Mouse (Mus musculus) embryonic fibroblast, embryonic 13.5 days (primary cell): ENCODE measurements around the gene Pmel.

ENCODE experiments used
- CTCF ChIP-seq: IDR thresholded peaks from 2 replicates; pipeline ENCODE4 v1.5.1; 2011; ENCODE audit warnings: mild to moderate bottlenecking, control low read depth, low read length, moderate library complexity, borderline replicate concordance; ENCODE audit not compliant: insufficient read depth
- POLR2A ChIP-seq: IDR thresholded peaks from 2 replicates; pipeline ENCODE4 v1.6.1; 2011; ENCODE audit warnings: low read depth, mild to moderate bottlenecking, control low read depth, low read length, moderate library complexity

DNA sequence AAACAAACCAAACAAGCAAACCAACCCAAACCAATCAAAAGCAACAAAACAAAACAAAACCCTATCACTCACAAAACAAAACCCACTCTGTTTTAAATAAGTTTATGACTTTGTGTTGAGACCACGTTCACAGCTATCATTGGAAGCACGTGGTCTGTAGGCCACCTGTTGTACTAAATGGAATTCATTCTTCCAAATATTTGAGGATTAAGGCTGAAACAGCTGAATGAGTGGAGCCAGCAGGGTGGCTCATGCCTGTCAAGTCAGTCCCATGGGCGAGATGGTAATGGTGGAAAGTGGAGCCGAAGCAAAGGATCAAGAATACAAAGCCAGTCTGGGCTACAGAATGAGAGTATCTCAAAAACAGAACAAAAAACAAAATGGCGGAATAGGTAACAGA lies 3.3 kb upstream of the Pmel start:
- no peak for TF ChIP-seq CTCF
- no peak for TF ChIP-seq POLR2A
